9 mouse cellular contexts compared by ENCODE assay signal in the genomic region with DNA sequence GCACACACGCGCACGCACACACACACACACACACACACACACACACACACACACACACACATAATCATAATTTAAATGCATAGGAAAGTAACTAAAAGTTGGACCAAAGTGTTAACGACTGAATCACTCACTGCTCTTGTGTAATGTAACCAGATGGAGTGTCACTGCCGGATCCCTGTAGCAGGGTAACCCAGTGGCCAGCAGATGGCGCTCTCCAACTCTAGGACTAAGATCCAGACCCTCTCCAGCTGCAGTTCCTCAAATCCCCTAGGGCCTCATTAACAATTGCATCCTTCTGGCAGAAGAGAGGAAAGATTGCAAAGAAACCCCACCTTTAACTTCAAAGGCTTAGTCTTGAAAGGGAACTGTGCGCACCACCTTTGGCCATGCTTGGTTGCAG.
DNase-seq lines count a peak whose midpoint lies in the region; ATAC-seq and TF ChIP-seq lines count a peak whose summit lies in the region.
"Had no signal": no experiment of that assay in that cellular context is flagged by ENCODE, and none has a peak within 500 bp of the region (broad histone marks: within the 10 kb centered on the region; RNA-seq: fewer than 3 reads in every experiment).

No protein-coding gene starts in this region.

- H3K4me2 ChIP-seq in forebrain, embryonic 15.5 days (replicated peaks): no peak overlapping the region
- no peak overlapping the region for H3K4me2 ChIP-seq in lung, embryonic 16.5 days (ENCODE audit: low read depth, low read length)
- H3K4me2 ChIP-seq: liver, embryonic 15.5 days had no signal

- TF ChIP-seq POLR2A in ES-Bruce4 (IDR thresholded peaks at IDR 0.05; ENCODE audit: insufficient read depth, low read length): no peak

- peak; percentile 34 for DNase-seq in brain, embryonic 18.5 days (ENCODE audit: low read depth, low spot score)
- peak; percentile 91 for DNase-seq in heart, postnatal 4 days
- peak; percentile 49 to 80 for DNase-seq in layer of hippocampus, adult 8-10 months (ENCODE audit: low spot score in 2 of 2)
- peak; percentile 95 for DNase-seq in retina, embryonic 14.5 days (ENCODE audit: low spot score)
- DNase-seq in thymus, postnatal 36 days: peak; percentile 55 to 59

- WGBS in forebrain, embryonic 15.5 days: 39% methylated on average over 7 of the region's 7 CpGs
- 35% methylated on average over 7 of the region's 7 CpGs for WGBS in lung, embryonic 16.5 days

- TF ChIP-seq EP300 in ES-Bruce4 (IDR thresholded peaks at IDR 0.05; ENCODE audit: insufficient read depth, low read depth, low read length): no peak

- H3K36me3 ChIP-seq in ES-Bruce4 (ENCODE audit: control insufficient read depth, insufficient read depth, low read length, poor library complexity, severe bottlenecking): no peaks in the 10 kb centered on the region
- H3K36me3 ChIP-seq in forebrain, embryonic 15.5 days: no peaks in the 10 kb centered on the region
- no peaks in the 10 kb centered on the region for H3K36me3 ChIP-seq in lung, embryonic 16.5 days (ENCODE audit: control insufficient read depth, insufficient read depth, low read length)
- H3K36me3 ChIP-seq: liver, embryonic 15.5 days had no signal

- H3K9me3 ChIP-seq in ES-Bruce4 (replicated peaks; ENCODE audit: control insufficient read depth, insufficient read depth, low read length, poor library complexity, severe bottlenecking): no peaks in the 10 kb centered on the region
- no peaks in the 10 kb centered on the region for H3K9me3 ChIP-seq in forebrain, embryonic 15.5 days
- H3K9me3 ChIP-seq in lung, embryonic 16.5 days (ENCODE audit: control insufficient read depth, low read length): no peaks in the 10 kb centered on the region
- H3K9me3 ChIP-seq: liver, embryonic 15.5 days had no signal

- H3K27ac ChIP-seq in ES-Bruce4 (ENCODE audit: insufficient read depth, low read length): no peak overlapping the region
- H3K27ac ChIP-seq in forebrain, embryonic 15.5 days (replicated peaks): no peak overlapping the region
- H3K27ac ChIP-seq in lung, embryonic 16.5 days (ENCODE audit: low read length): no peak overlapping the region
- H3K27ac ChIP-seq: liver, embryonic 15.5 days had no signal

- H3K9ac ChIP-seq in ES-Bruce4 (ENCODE audit: low read depth, poor library complexity, severe bottlenecking): no peak overlapping the region
- no peak overlapping the region for H3K9ac ChIP-seq in forebrain, embryonic 15.5 days (replicated peaks)
- H3K9ac ChIP-seq in lung, embryonic 16.5 days (ENCODE audit: low read length): no peak overlapping the region
- H3K9ac ChIP-seq: liver, embryonic 15.5 days had no signal

- TF ChIP-seq CTCF in ES-Bruce4 (IDR thresholded peaks at IDR 0.05; ENCODE audit: low read depth, low read length): peak; percentile 96

- ATAC-seq in forebrain, embryonic 15.5 days (replicated peaks): peak; percentile 94
- ATAC-seq in lung, embryonic 16.5 days (ENCODE audit: low read depth): peak; percentile 92

- no peaks in the 10 kb centered on the region for H3K27me3 ChIP-seq in ES-Bruce4 (ENCODE audit: control insufficient read depth, insufficient read depth, low read length, poor library complexity, severe bottlenecking)
- H3K27me3 ChIP-seq in forebrain, embryonic 15.5 days: no peaks in the 10 kb centered on the region
- no peaks in the 10 kb centered on the region for H3K27me3 ChIP-seq in lung, embryonic 16.5 days (ENCODE audit: control insufficient read depth, insufficient read depth, low read depth, low read length)
- H3K27me3 ChIP-seq: liver, embryonic 15.5 days had no signal

- H3K4me1 ChIP-seq in ES-Bruce4 (ENCODE audit: control insufficient read depth, insufficient read depth, low read length): no peaks in the 10 kb centered on the region
- no peaks in the 10 kb centered on the region for H3K4me1 ChIP-seq in forebrain, embryonic 15.5 days
- H3K4me1 ChIP-seq in lung, embryonic 16.5 days (replicated peaks; ENCODE audit: control insufficient read depth, insufficient read depth, low read length): no peaks in the 10 kb centered on the region
- H3K4me1 ChIP-seq: liver, embryonic 15.5 days had no signal

- H3K4me3 ChIP-seq in ES-Bruce4 (ENCODE audit: low read depth, low read length): no peak overlapping the region
- H3K4me3 ChIP-seq in forebrain, embryonic 15.5 days: no peak overlapping the region
- H3K4me3 ChIP-seq in lung, embryonic 16.5 days (ENCODE audit: low read length): no peak overlapping the region
- H3K4me3 ChIP-seq: liver, embryonic 15.5 days had no signal

Comparison
In these comparisons a context has a peak if more than half of its experiments do, and no peak if none do; other contexts are left out.
1. DNase-seq: peak in every context shown above with its lines; median percentile 95 in retina, embryonic 14.5 days; 91 in heart, postnatal 4 days; 64 in layer of hippocampus, adult 8-10 months; 57 in thymus, postnatal 36 days; 34 in brain, embryonic 18.5 days.